Mouse (Mus musculus): ENCODE measurements around the gene Arhgap20.

DNA sequence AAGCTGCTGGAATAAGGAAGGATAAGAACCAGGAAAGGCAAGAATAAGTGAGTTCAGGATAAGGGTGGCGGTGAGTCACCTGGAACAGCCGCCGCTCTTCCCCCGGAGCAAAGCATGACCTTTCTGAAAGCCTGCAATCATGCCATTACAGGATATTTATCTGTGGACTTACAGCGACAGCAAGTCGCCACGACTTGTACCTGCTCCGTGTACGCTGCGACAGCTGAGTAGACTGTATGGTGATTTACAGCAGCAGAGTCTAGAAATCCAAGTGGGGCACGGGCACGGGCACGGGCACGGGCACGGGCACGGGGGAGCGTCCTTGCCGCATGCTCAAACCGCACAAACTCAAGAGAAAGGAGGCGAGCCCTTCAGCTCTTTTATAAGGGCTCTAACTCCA, 110.4 kb downstream of the Arhgap20 start:
- TF ChIP-seq TAL1 (IDR thresholded peaks at IDR 0.05; ENCODE audit: low read length) (no peak), GATA1 (IDR thresholded peaks at IDR 0.05; ENCODE audit: low read length) (no peak)

Data from erythroblast, embryonic 14.5 days (primary cell).